Mouse (Mus musculus) thymus, adult 2 months (tissue): ENCODE measurements around the gene Klrg2. TPM values are rescaled to one million over a fixed set of nuclear protein-coding genes. Genes with fewer than 3 reads are reported as not detected.
A peak's percentile ranks its signal among the peaks of the same experiment; 100 is the strongest.

ENCODE experiments used
- DNase-seq: peaks from one replicate; pipeline ENCODE4 v3.0.0; 2021
- H3K27ac ChIP-seq: fragments of 200-500 bp; 2 replicates; pipeline ENCODE4 v1.5.1; 2012; ENCODE audit warnings: low read length, control low read depth; ENCODE audit not compliant: control insufficient read depth, insufficient read depth
- H3K27me3 ChIP-seq: fragments of 200-500 bp; 2 replicates; pipeline ENCODE4 v1.6.1; 2012; ENCODE audit warnings: mild to moderate bottlenecking, low read length, moderate library complexity, mixed read lengths; ENCODE audit not compliant: control insufficient read depth, insufficient read depth
- H3K36me3 ChIP-seq: fragments of 200-500 bp; 2 replicates; pipeline ENCODE4 v1.6.1; 2012; ENCODE audit warnings: mild to moderate bottlenecking, low read length, moderate library complexity; ENCODE audit not compliant: control insufficient read depth, insufficient read depth
- H3K4me1 ChIP-seq: fragments of 200-500 bp; replicated peaks from 2 replicates; pipeline ENCODE4 v1.6.1; 2012; ENCODE audit warnings: low read length; ENCODE audit not compliant: control insufficient read depth, insufficient read depth
- H3K4me3 ChIP-seq: fragments of 200-500 bp; 2 replicates; pipeline ENCODE4 v1.5.1; 2012; ENCODE audit warnings: mild to moderate bottlenecking, low read length, control low read depth, moderate library complexity; ENCODE audit not compliant: control insufficient read depth, insufficient read depth
- CTCF ChIP-seq: fragments of 200-500 bp; IDR thresholded peaks from 2 replicates; pipeline ENCODE4 v1.5.1; 2012; ENCODE audit warnings: mild to moderate bottlenecking, control low read depth, low read length, moderate library complexity, borderline replicate concordance; ENCODE audit not compliant: control insufficient read depth, poor library complexity, insufficient read depth; ENCODE audit errors: extremely low read depth
- POLR2A ChIP-seq: fragments of 200-500 bp; IDR thresholded peaks from 2 replicates; pipeline ENCODE4 v1.6.1; 2012; ENCODE audit warnings: mild to moderate bottlenecking, low read length, control low read depth, moderate library complexity; ENCODE audit not compliant: control insufficient read depth, poor library complexity, insufficient read depth; ENCODE audit errors: extremely low read depth
- WGBS: fragments of 180-500 bp; shearing (Covaris S2); methylation state at CpG from one replicate; pipeline ENCODE4 v1.1.7; 2018; 5-methylcytosine and 5-hydroxymethylcytosine counted together
- polyA plus RNA-seq: library from polyadenylated mRNA; depleted of rRNA; stranded (reverse); fragments of >200 nt; gene quantifications from 2 replicates; pipeline ENCODE4 v1.2.3, GENCODE M21; 2012

Gene Klrg2
- polyA plus RNA-seq, 1 experiment, result 0.44 TPM

DNA sequence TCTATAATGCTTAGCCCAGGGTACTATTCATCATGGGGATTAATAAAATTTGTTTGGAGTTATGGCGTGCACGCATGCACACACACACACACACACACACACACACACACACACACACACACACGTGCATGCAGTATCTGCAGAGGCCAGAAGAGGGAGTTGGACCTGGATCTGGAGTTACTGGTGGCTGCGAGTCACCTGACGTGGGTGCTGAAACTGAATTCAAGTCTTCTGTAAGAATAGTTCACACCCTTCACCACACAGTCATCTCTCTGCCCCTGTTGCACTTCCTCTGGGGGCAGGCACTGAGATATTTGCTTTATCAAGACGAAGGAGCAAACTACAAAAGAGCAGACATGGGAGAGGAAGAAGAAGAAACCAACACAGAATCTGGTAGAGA, 32.5 kb upstream of the Klrg2 start:
- H3K27ac ChIP-seq, result no peak overlapping the region
- no peak for DNase-seq
- TF ChIP-seq CTCF, result no peak
- no peak for TF ChIP-seq POLR2A
- 54% methylated on average over 6 of the region's 6 CpGs for WGBS
- no peaks in the 10 kb centered on the region for H3K36me3 ChIP-seq
- no peak overlapping the region for H3K4me3 ChIP-seq
- no peaks in the 10 kb centered on the region for H3K27me3 ChIP-seq
- H3K4me1 ChIP-seq, result no peaks in the 10 kb centered on the region

DNA sequence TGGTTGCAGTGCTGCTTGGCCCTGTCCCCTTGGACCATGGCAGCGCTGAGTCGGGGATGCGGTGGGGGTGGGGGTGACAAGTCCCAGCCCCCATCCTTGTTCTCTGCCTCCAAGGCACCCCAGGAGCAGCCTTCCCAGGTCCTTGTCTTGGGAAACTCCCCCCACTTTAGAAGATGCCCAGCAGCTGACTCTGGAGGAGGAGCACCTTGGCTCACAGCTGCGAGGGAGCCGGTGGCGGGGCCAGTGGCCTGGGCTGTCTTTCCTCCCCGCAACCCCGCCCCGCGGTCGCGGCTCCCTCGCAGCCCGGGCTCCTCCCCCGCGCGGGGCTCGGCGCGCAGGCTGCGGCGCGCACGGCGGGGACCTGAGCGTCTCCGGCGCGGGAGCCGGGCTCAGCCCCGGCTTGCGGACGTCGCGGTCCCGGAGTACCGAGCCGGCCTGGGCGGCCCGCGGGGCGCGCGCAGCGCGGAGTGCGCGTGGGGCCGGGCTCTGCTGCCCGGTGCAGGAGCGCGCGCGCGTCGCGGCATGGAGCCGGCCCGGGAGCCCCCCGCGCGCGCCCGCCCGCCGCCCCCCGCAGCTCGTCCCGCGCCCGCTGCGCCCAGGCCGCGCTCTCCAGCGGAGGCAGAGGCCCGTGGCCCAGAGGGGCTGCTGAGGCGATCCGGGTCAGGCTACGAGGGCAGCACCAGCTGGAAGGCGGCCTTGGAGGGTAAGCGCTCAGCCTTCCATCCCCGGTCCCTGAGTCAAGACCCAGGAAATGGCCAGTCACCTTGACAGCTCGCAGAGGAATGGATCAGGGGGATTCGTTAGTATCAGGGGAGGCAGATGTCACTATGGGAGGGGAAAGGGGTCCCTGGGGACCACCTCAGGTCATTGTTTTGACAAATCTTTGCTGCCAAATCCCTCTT, 25.9 kb upstream of the Klrg2 start, which contains the start of gene Clec2l:
TSS of gene Clec2l (plus strand) at position 356 of the 902 bp plus-strand sequence.
- DNase-seq, result no peak
- TF ChIP-seq POLR2A, result no peak
- TF ChIP-seq CTCF, result no peak
- WGBS, result 5% methylated on average over 84 of the region's 84 CpGs
- H3K36me3 ChIP-seq, result no peaks in the 10 kb centered on the region
- H3K4me3 ChIP-seq, result no peak within 1 kb of the TSS
- H3K27me3 ChIP-seq, result peaks cover 2% of the 10 kb centered on the region; the same call in 1 of the 2 replicates
- no peak within 1 kb of the TSS for H3K27ac ChIP-seq
- H3K4me1 ChIP-seq, result 0 out of 2 replicates have a peak, but pooled peaks cover 3% of the 10 kb centered on the region

DNA sequence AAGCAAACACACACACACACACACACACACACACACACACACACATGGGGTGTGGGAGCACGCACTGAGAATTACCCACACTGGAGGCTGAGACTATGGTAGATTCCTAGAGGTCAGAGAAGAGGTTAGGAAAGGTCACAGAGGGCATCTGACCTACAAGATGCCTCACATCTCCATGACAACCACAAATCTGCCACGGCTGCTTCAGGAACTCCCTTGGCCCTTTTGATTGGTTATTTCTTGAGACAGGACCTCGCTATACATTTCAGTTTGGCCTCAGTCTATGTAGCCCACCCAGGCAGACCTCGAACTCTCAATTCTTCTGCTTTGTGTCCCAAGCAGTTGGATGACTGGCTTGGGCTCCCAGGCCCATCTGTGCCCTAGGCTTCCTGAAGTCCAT, 24.6 kb upstream of the Klrg2 start:
- no peak overlapping the region for H3K27ac ChIP-seq
- H3K4me3 ChIP-seq, result no peak overlapping the region
- H3K27me3 ChIP-seq, result peaks cover 2% of the 10 kb centered on the region; the same call in 1 of the 2 replicates
- 83% methylated on average over 4 of the region's 4 CpGs for WGBS
- 0 out of 2 replicates have a peak, but pooled peaks cover 3% of the 10 kb centered on the region for H3K4me1 ChIP-seq
- TF ChIP-seq POLR2A, result no peak
- TF ChIP-seq CTCF, result no peak
- H3K36me3 ChIP-seq, result no peaks in the 10 kb centered on the region
- no peak for DNase-seq

DNA sequence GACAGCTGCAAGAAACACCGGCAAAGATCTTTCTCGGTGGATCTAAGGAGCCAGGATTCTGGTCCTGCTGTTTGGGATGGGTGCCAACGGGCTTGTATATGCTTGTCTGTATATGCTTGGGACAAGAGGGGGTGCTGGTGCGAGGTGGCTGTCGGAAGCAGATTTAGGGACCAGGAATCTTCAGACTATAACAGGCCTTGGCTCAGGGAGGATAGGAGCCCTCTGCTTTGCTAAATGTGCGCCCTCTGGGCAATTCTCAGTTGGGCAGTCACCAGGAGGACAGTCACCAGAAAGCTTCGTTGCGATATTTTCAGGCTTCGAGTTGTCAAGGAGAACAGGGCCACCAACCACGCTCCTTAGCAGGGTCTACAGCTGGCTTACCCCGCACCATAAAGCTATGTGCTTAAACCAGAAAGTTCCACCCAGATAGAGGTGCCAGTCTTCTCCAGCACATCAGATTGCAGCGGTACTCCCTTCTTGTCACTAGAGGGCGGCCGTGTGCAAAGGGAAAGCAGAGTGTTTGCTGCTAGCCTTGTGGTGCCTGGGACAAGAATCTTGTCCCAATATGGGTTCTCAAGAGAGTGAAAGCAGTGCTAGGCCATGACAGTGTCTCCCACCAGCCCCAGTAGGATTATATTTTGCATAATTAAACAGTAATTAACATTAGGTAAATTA, 13.4 kb upstream of the Klrg2 start:
- TF ChIP-seq CTCF (peak; percentile 72; the same call in 1 of the 2 replicates), POLR2A (no peak)
- Histone ChIP-seq H3K36me3 (no peaks in the 10 kb centered on the region), H3K4me3 (no peak overlapping the region), H3K4me1 (no peaks in the 10 kb centered on the region), H3K27me3 (no peaks in the 10 kb centered on the region), H3K27ac (no peak overlapping the region)
- 46% methylated on average over 14 of the region's 14 CpGs for WGBS
- DNase-seq, result peak; percentile 59

DNA sequence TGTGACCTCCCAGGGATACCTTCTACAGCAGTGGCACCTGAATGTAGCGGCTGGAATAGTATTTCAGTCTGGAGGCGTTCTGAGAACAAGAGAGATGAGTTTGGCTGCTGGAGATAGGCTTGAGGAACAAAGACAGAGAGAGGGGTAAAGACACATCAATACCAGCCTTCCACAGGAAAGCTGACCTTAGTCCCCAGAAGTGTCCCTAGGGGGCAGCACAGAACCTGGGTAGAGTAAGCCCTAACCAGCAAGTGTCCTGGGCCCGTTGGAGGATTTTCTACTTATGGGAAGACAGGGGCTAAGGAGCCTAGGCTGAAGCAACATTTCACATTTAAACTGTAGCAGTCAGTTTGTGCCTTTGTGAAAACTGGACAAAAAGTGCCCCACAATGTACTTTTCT, 12.5 kb upstream of the Klrg2 start:
- Histone ChIP-seq H3K36me3 (no peaks in the 10 kb centered on the region), H3K4me3 (no peak overlapping the region), H3K4me1 (no peaks in the 10 kb centered on the region), H3K27ac (no peak overlapping the region), H3K27me3 (no peaks in the 10 kb centered on the region)
- no peak for TF ChIP-seq POLR2A
- WGBS, result 67% methylated on average over 3 of the region's 3 CpGs
- DNase-seq, result peak; percentile 21

DNA sequence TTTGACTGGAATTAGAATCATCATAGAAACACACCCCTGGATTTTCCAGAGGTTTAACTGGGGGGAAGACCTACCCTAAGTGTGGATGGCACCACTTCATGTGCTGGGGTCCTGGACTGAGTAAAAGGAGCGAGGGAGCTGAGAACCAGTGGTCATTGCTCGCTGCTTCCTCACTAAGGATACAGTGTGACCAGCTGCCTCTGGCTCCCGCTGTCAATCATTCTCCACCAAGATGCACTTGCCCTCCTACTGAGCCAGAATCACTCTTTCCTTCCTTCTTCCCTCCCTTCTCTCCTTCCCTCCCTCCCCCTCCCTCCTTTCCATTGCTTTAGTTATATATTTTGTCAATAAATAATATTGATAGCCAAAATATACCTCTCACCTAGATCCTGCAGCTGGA, 6.0 kb upstream of the Klrg2 start:
- Histone ChIP-seq H3K4me1 (no peaks in the 10 kb centered on the region), H3K27me3 (peaks cover 3% of the 10 kb centered on the region; the same call in 1 of the 2 replicates), H3K4me3 (no peak overlapping the region), H3K36me3 (no peaks in the 10 kb centered on the region), H3K27ac (no peak overlapping the region)
- DNase-seq, result no peak
- 90% methylated on average over 3 of the region's 3 CpGs for WGBS
- TF ChIP-seq CTCF (no peak), POLR2A (no peak)
